Mouse (Mus musculus) ES-E14 (cell line): Measurements from ENCODE around the gene Polr1c. TPM values are rescaled to one million over a fixed set of nuclear protein-coding genes. Genes with fewer than 3 reads are reported as not detected.

ENCODE experiments used
- DNase-seq: peaks from one replicate; pipeline ENCODE4 v3.0.0-alpha.2; 2013; ENCODE audit warnings: low read depth, low spot score
- H3K27ac ChIP-seq: 2 replicates; pipeline ENCODE4 v1.5.1; 2012; ENCODE audit warnings: low read depth, mild to moderate bottlenecking, low read length, moderate library complexity, mixed read lengths; ENCODE audit not compliant: poor library complexity, insufficient read depth, severe bottlenecking
- H3K36me3 ChIP-seq: 2 replicates; pipeline ENCODE4 v1.6.1; 2012; ENCODE audit warnings: mild to moderate bottlenecking, low read length, moderate library complexity, mixed read lengths; ENCODE audit not compliant: control insufficient read depth, poor library complexity, insufficient read depth, severe bottlenecking
- H3K4me1 ChIP-seq, 2 experiments: fragments of 150-350 bp in 1 of 2; sonication (generic) in 1 of 2; 2 replicates each; pipeline ENCODE4 v1.6.1; 2012; ENCODE audit warnings: low read length in 2 of 2, mild to moderate bottlenecking in 1 of 2, mixed read lengths in 1 of 2; ENCODE audit not compliant: control insufficient read depth in 2 of 2, insufficient read depth in 2 of 2, poor library complexity in 1 of 2
- H3K4me3 ChIP-seq, 2 experiments: fragments of 150-350 bp in 1 of 2; sonication (generic) in 1 of 2; 2 replicates each; pipeline ENCODE4 v1.5.1; 2012; ENCODE audit warnings: low read length in 2 of 2, low read depth in 1 of 2, mild to moderate bottlenecking in 1 of 2, mixed read lengths in 1 of 2; ENCODE audit not compliant: insufficient read depth in 1 of 2, poor library complexity in 1 of 2, severe bottlenecking in 1 of 2
- H3K9ac ChIP-seq: 2 replicates; pipeline ENCODE4 v1.6.1; 2012; ENCODE audit warnings: low read depth, mild to moderate bottlenecking, low read length, mixed read lengths; ENCODE audit not compliant: poor library complexity, insufficient read depth, severe bottlenecking
- H3K9me3 ChIP-seq: fragments of 150-350 bp; sonication (generic); 2 replicates; pipeline ENCODE4 v1.6.1; 2012; ENCODE audit warnings: low read depth, mild to moderate bottlenecking, low read length; ENCODE audit not compliant: control insufficient read depth, insufficient read depth
- CHD2 ChIP-seq: IDR thresholded peaks from 2 replicates; pipeline ENCODE4 v1.6.1; 2014; ENCODE audit warnings: mild to moderate bottlenecking, low read depth, low read length, inconsistent platforms
- HCFC1 ChIP-seq: IDR thresholded peaks from 2 replicates; pipeline ENCODE4 v1.6.1; 2012; ENCODE audit warnings: low read length, inconsistent platforms, borderline replicate concordance; ENCODE audit not compliant: insufficient read depth
- MAFK ChIP-seq: IDR thresholded peaks from 2 replicates; pipeline ENCODE4 v1.6.1; 2014; ENCODE audit warnings: mild to moderate bottlenecking, low read depth, low read length, inconsistent platforms; ENCODE audit not compliant: insufficient read depth
- ZC3H11A ChIP-seq: IDR thresholded peaks from 2 replicates; pipeline ENCODE4 v1.6.1; 2012; ENCODE audit warnings: low read depth, mild to moderate bottlenecking, inconsistent platforms, low read length, borderline replicate concordance
- ZNF384 ChIP-seq: IDR thresholded peaks from 2 replicates; pipeline ENCODE4 v1.6.1; 2012; ENCODE audit warnings: low read depth, low read length, inconsistent platforms
- in situ Hi-C, 2 experiments: fragments of 600-800 bp; cut with MboI; formaldehyde crosslinking; loops; one replicate each; pipeline ENCODE4 v1.15.1; 2025; ENCODE audit warnings: low sequenced_read_pairs in 2 of 2, inconsistent platforms in 1 of 2; ENCODE audit not compliant: unreplicated experiment in 2 of 2
- total RNA-seq: library from RNA; depleted of rRNA; stranded (reverse); fragments of 300-350 nt; gene quantifications from 2 replicates; pipeline ENCODE4 v1.2.3, GENCODE M21; 2012

The Polr1c gene
- total RNA-seq, 1 experiment, result 177 TPM

GRCm38 (mm10) chr17:46268026-46268720, 20.3 kb upstream of the Polr1c start:
- Histone ChIP-seq H3K4me1 (peaks cover 8 to 25% of the 10 kb centered on the region in 2 experiments; a peak in 3 of 4 replicates), H3K27ac (no peak overlapping the region), H3K36me3 (peaks cover 59% of the 10 kb centered on the region), H3K9ac (no peak overlapping the region), H3K4me3 (no peak overlapping the region), H3K9me3 (no peaks in the 10 kb centered on the region)
- TF ChIP-seq ZC3H11A (no peak), MAFK (no peak), ZNF384 (no peak), HCFC1 (no peak), CHD2 (no peak)
- no peak for DNase-seq
- in situ Hi-C loops, result no loop called here

DNA sequence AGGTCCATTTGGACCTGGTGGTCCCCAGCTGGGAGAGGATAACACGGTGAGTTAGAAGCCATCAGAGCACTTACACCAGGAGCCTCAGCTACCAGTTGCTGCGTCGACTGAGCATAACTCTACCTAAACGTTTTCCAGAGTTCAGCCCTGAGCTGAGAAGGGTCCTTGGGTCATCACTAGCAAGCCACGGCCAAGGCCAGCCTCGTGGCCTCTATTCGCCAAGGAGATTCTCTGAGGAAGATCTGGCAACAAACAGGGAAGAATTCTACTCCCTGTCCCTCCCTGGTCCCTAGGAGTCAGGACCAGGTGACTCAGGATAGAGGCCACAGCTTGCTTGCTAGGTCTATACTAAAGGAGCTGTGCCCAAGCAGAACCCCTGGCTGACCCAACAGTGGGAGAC, 19.7 kb upstream of the Polr1c start:
- Histone ChIP-seq H3K4me3 (no peak overlapping the region), H3K9me3 (no peaks in the 10 kb centered on the region), H3K27ac (no peak overlapping the region), H3K36me3 (peaks cover 62% of the 10 kb centered on the region), H3K9ac (no peak overlapping the region), H3K4me1 (peaks cover 8 to 25% of the 10 kb centered on the region in 2 experiments; a peak in 3 of 4 replicates)
- TF ChIP-seq HCFC1 (no peak), ZC3H11A (no peak), ZNF384 (no peak)
- DNase-seq, result no peak
- in situ Hi-C loops, result no loop called here

GRCm38 (mm10) chr17:46266986-46267385, 19.1 kb upstream of the Polr1c start:
- H3K36me3 ChIP-seq, result peaks cover 64% of the 10 kb centered on the region
- no peak for DNase-seq
- no peaks in the 10 kb centered on the region for H3K9me3 ChIP-seq
- no peak overlapping the region for H3K4me3 ChIP-seq
- TF ChIP-seq CHD2 (no peak), MAFK (no peak), ZNF384 (no peak), HCFC1 (no peak), ZC3H11A (no peak)
- H3K9ac ChIP-seq, result no peak overlapping the region
- H3K4me1 ChIP-seq, result peaks cover 8 to 25% of the 10 kb centered on the region in 2 experiments; a peak in 3 of 4 replicates
- H3K27ac ChIP-seq, result peak overlapping the region; percentile 64
- in situ Hi-C loops, result no loop called here

DNA sequence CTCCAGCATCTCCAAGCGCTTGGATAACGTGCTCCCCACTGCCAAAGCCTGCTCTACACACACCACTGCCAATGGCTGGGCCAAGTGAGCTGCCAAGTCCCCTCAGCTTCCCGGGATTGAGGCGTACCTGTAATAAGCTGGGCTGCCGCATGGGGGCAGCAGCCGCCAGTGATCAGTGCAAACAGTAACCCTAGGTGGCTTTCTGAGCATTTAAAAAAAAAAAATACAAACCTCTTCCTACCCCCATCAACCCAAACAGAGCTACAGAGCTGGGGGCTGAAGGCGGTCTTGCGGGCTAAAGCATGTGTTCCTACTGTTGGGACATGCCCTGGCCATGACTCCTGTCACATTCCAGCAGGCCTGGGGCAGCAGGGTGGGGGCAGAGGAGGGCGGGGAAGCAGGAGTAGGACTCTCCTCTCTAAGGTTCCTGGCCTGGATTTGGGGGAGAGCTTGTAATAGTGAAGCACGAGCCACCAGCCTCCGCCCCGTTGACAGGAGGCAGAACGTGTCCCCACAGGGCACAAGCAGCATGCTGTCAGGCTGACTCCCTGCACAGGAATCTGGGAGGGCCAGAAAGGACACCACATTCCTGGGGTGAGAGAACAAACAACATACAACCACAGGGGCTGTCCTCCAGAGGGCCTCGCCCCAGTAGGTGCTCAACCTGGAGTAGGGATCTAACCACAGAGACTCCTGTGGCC, 18.2 kb upstream of the Polr1c start:
- Histone ChIP-seq H3K36me3 (peaks cover 65% of the 10 kb centered on the region), H3K4me1 (peaks cover 8 to 30% of the 10 kb centered on the region in 2 experiments; a peak in 3 of 4 replicates), H3K4me3 (no peak overlapping the region), H3K9me3 (no peaks in the 10 kb centered on the region), H3K9ac (0 out of 2 replicates have a peak overlapping the region, but pooled peaks have one; percentile 11), H3K27ac (peak overlapping the region; percentile 64; the same call in 1 of the 2 replicates)
- in situ Hi-C loops, result no loop called here
- peak; percentile 65 for DNase-seq
- TF ChIP-seq ZNF384, result peak; percentile 97
- peak; percentile 24; the same call in 1 of the 2 replicates for TF ChIP-seq ZC3H11A
- TF ChIP-seq HCFC1, result no peak
- TF ChIP-seq MAFK, result no peak
- TF ChIP-seq CHD2, result no peak; the same call in 1 of the 2 replicates
